Mouse (Mus musculus) left cerebral cortex, postnatal 4 days (tissue): ENCODE results near the gene Nhlh2. TPM values are rescaled to one million over a fixed set of nuclear protein-coding genes. Genes with fewer than 3 reads are reported as not detected.

Source experiments
- total RNA-seq, 2 experiments: library from RNA; stranded (reverse); gene quantifications; 2 replicates each; pipeline ENCODE4 v1.2.3; 2021

Nhlh2 gene
- total RNA-seq, 2 experiments from 2014 or later, result 2.4 to 3.5 TPM

Other genes starting within 250 kb of the Nhlh2 start
- gene Mab21l3, start 161.1 kb upstream of the Nhlh2 start, total RNA-seq, result under 1 TPM; 0.16 to 0.28 TPM
- gene Slc22a15, start 85.6 kb upstream of the Nhlh2 start, total RNA-seq, result 10 to 100 TPM; 17.5 to 17.8 TPM
- under 1 TPM; 0.44 to 0.89 TPM for gene Casq2, start 76.3 kb downstream of the Nhlh2 start, total RNA-seq
- gene Vangl1, start 194.6 kb downstream of the Nhlh2 start, total RNA-seq, result 10 to 100 TPM; 10.4 to 12.8 TPM